Mouse (Mus musculus) E14TG2a.4 (cell line): ENCODE results near the gene Dzip1.

Source experiments
- CTCF ChIP-seq: conservative IDR thresholded peaks from 2 replicates; pipeline ENCODE4 v1.5.1; 2014; ENCODE audit warnings: low read length
- POU5F1 ChIP-seq: IDR thresholded peaks from 2 replicates; pipeline ENCODE4 v1.6.1; 2014; ENCODE audit warnings: low read length, borderline replicate concordance

DNA sequence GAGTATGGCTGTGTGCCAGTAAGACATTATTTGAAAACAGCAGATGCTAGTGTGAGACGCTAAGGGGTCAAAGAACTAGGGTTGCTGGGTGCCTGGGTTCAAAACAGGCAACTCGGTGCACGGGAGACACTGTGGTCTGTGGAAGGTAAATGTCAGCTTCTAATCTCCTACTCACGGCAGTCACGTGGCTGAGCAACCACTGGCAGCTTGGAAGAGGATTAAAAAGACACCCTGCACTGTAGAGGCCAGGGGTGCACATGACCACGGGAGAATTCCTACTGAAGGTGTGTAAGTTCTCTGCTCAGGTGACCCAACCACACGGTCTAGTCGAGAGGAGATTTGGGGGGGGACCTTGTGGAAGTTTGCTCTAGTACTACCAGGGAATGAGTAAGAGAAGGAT, 17.7 kb downstream of the Dzip1 start:
- TF ChIP-seq CTCF = no peak
- no peak for TF ChIP-seq POU5F1
